Mouse (Mus musculus): ENCODE data around the gene Wscd2. TPM values are rescaled to one million over a fixed set of nuclear protein-coding genes. Genes with fewer than 3 reads are reported as not detected.

Wscd2 gene
- total and polyA plus RNA-seq, 3 experiments, result 0.38 to 0.51 (median 0.39) TPM

DNA sequence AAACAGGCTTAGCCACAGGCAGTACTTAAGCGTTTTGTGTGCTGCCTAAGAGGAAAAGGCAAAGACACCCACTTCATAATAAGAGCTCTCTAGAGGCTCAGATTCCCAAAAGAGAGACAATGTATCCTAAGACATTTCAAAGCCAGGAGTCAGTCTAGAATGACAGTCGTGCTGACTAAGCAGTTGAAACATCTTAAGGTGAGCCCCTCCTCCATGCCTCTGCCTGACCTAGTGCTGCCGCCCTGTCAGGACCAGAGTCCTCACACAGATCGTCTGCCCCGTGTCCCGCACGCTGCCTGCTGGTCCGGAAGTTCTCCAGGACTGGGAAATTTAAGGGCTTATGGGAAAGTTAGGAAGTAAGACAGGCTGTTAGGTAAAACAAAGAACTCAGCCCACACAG lies 22.4 kb upstream of the Wscd2 start:
- peaks cover 64% of the 10 kb centered on the region for H3K27me3 ChIP-seq (replicated peaks)
- H3K9ac ChIP-seq (ENCODE audit: insufficient read depth, low read depth), result no peak overlapping the region
- DNase-seq (ENCODE audit: extremely low read depth), result no peak
- H3K4me3 ChIP-seq (replicated peaks in 1 of 3; ENCODE audit: low read depth in 2 of 3, low read length in 2 of 3, poor library complexity in 1 of 3), result no peak overlapping the region
- in situ Hi-C loops (cut with MboI; ENCODE audit: low pct_ligation_motif_present, low pct_unique_long_range_greater_than_20kb, low sequenced_read_pairs) (no loop called here), dilution Hi-C loops (cut with MboI; ENCODE audit: extremely low pct_ligation_motif_present, extremely low pct_unique_long_range_greater_than_20kb, low sequenced_read_pairs) (no loop called here)
- no peaks in the 10 kb centered on the region for H3K4me1 ChIP-seq (ENCODE audit: control insufficient read depth in 1 of 2, insufficient read depth in 2 of 2)
- H3K9me3 ChIP-seq (replicated peaks; ENCODE audit: low read length), result no peaks in the 10 kb centered on the region
- no peak overlapping the region for H3K27ac ChIP-seq (ENCODE audit: insufficient read depth, low read depth)
- no peak overlapping the region for H3K4me2 ChIP-seq (ENCODE audit: insufficient read depth, low read depth, poor library complexity, severe bottlenecking)
- H3K36me3 ChIP-seq (replicated peaks in 1 of 2; ENCODE audit: control insufficient read depth in 1 of 2, insufficient read depth in 1 of 2, low read length in 1 of 2), result no peaks in the 10 kb centered on the region
- TF ChIP-seq HCFC1 (IDR thresholded peaks at IDR 0.05; ENCODE audit: low read depth, low read length) (no peak), CHD1 (IDR thresholded peaks at IDR 0.05; ENCODE audit: low read depth, low read length) (no peak), MAFK (IDR thresholded peaks at IDR 0.05; ENCODE audit: insufficient replicate concordance, low read length) (no peak), ELF1 (IDR thresholded peaks at IDR 0.05; ENCODE audit: low read depth, low read length) (no peak), TCF12 (IDR thresholded peaks at IDR 0.05; ENCODE audit: low read depth, low read length) (no peak), MEF2A (IDR thresholded peaks at IDR 0.05; ENCODE audit: borderline replicate concordance, low read depth, low read length) (no peak), NRF1 (IDR thresholded peaks at IDR 0.05; ENCODE audit: low read depth, low read length) (no peak), POLR2A (IDR thresholded peaks at IDR 0.05; ENCODE audit: low read depth, low read length) (no peak), ZC3H11A (IDR thresholded peaks at IDR 0.05; ENCODE audit: low read depth, low read length) (no peak), USF2 (conservative IDR thresholded peaks at IDR 0.05; ENCODE audit: low read depth, low read length) (no peak), MYC (IDR thresholded peaks at IDR 0.05; ENCODE audit: low read depth, low read length) (no peak), USF1 (IDR thresholded peaks at IDR 0.05; ENCODE audit: low read depth, low read length) (no peak), RCOR1 (conservative IDR thresholded peaks at IDR 0.05; ENCODE audit: low read depth, low read length) (no peak), ZMIZ1 (IDR thresholded peaks at IDR 0.05; ENCODE audit: low read depth, low read length) (no peak), EP300 (IDR thresholded peaks at IDR 0.05; ENCODE audit: low read length) (no peak), CTCF (conservative IDR thresholded peaks at IDR 0.05 in 1 of 2, IDR thresholded peaks at IDR 0.05 in 1 of 2; ENCODE audit: low read depth in 2 of 2, low read length in 2 of 2) (no peak)
- H3K79me2 ChIP-seq (replicated peaks; ENCODE audit: control insufficient read depth, extremely low read depth, insufficient read depth, poor library complexity, severe bottlenecking), result no peaks in the 10 kb centered on the region

DNA sequence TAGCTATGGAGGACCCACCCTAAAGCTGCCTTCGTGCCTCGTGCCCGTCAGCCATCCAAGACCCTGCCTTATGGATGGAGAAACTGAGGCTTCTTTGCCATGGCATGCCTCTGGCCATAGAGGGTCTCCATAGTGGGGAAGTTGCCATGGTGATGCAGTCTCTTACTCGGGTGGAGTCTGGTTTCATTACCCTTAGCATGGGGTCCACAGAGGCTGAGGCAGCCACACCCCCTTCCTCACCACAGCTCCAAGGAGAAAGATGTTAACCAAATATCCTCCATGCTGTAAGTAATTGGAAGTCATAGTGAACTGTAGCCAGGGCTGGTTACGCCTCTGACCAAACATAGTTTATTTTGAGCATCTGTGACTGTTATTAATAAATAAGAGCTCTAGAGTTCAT lies 21.5 kb upstream of the Wscd2 start:
- Histone ChIP-seq H3K9ac (ENCODE audit: insufficient read depth, low read depth) (no peak overlapping the region), H3K4me1 (ENCODE audit: control insufficient read depth in 1 of 2, insufficient read depth in 2 of 2) (no peaks in the 10 kb centered on the region), H3K27ac (ENCODE audit: insufficient read depth, low read depth) (no peak overlapping the region), H3K27me3 (replicated peaks) (peaks cover 65% of the 10 kb centered on the region), H3K36me3 (replicated peaks in 1 of 2; ENCODE audit: control insufficient read depth in 1 of 2, insufficient read depth in 1 of 2, low read length in 1 of 2) (no peaks in the 10 kb centered on the region), H3K9me3 (replicated peaks; ENCODE audit: low read length) (no peaks in the 10 kb centered on the region), H3K4me2 (ENCODE audit: insufficient read depth, low read depth, poor library complexity, severe bottlenecking) (no peak overlapping the region), H3K4me3 (replicated peaks in 1 of 3; ENCODE audit: low read depth in 2 of 3, low read length in 2 of 3, poor library complexity in 1 of 3) (no peak overlapping the region), H3K79me2 (replicated peaks; ENCODE audit: control insufficient read depth, extremely low read depth, insufficient read depth, poor library complexity, severe bottlenecking) (no peaks in the 10 kb centered on the region)
- TF ChIP-seq SMC3 (IDR thresholded peaks at IDR 0.05; ENCODE audit: low read depth, low read length) (no peak), EP300 (IDR thresholded peaks at IDR 0.05; ENCODE audit: low read length) (no peak), ZMIZ1 (IDR thresholded peaks at IDR 0.05; ENCODE audit: low read depth, low read length) (no peak), NRF1 (IDR thresholded peaks at IDR 0.05; ENCODE audit: low read depth, low read length) (no peak), GABPA (IDR thresholded peaks at IDR 0.05; ENCODE audit: insufficient replicate concordance, low read depth, low read length) (no peak), POLR2A (IDR thresholded peaks at IDR 0.05; ENCODE audit: low read depth, low read length) (no peak), TCF12 (IDR thresholded peaks at IDR 0.05; ENCODE audit: low read depth, low read length) (no peak), IRF4 (IDR thresholded peaks at IDR 0.05; ENCODE audit: low read depth, low read length) (no peak), MEF2A (IDR thresholded peaks at IDR 0.05; ENCODE audit: borderline replicate concordance, low read depth, low read length) (no peak)
- in situ Hi-C loops (cut with MboI; ENCODE audit: low pct_ligation_motif_present, low pct_unique_long_range_greater_than_20kb, low sequenced_read_pairs), result no loop called here
- no peak for DNase-seq (ENCODE audit: extremely low read depth)
- dilution Hi-C loops (cut with MboI; ENCODE audit: extremely low pct_ligation_motif_present, extremely low pct_unique_long_range_greater_than_20kb, low sequenced_read_pairs), result no loop called here

All from CH12.LX (cell line).